10 mouse cellular contexts compared by ENCODE assay signal in the genomic region with DNA sequence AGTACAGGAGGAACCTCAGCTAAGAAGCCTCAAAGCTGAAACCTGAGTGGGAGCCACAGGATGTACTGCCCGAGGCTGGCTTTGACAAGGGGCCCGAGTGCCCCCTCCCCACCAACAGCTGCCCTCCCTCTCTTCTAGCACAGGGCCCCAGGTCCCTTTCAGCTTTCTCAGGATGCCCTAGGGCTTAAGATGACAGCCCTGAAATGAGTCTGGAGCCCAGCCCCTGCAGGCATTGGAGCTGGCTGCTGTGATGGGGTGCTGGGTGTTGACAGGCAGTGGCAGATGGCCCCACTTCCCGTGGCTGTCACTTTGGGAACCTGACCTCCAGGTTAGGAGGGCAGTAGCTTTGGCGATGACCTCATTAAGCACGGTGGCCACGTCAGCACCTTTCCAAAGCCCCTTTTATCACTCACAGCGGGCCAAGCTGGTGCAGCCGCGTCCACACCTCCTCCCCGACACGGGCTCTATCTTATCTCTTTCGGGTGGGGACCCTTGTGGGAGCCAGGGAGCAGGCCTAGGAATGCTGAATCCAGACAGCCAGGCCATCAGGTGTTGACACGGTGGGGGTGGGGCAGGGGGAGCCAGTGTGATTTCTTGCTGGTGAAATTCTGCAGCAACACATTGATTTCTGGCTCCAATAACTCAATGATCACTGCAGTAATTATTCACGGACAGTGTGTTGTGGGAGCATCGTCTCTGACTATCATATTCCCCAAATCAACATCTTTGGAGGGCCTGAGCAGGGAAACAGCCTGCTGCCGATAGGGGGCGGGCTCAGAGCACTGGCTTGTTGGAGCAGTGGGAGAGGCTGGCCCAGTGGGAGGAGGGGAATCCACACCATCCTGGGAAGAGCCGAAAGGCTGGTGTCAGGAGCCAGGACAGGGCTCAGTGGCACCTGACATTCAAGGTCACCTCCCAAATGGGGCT. TPM values are rescaled to one million over a fixed set of nuclear protein-coding genes. Genes with fewer than 3 reads are reported as not detected.
DNase-seq lines count a peak whose midpoint lies in the region; ATAC-seq and TF ChIP-seq lines count a peak whose summit lies in the region.
"Had no signal": no experiment of that assay in that cellular context is flagged by ENCODE, and none has a peak within 500 bp of the region (broad histone marks: within the 10 kb centered on the region; RNA-seq: fewer than 3 reads in every experiment).

No protein-coding gene starts in this region.

- H3K4me3 ChIP-seq in testis, adult 2 months (ENCODE audit: control insufficient read depth, low read depth, low read length): no peak overlapping the region
- no peak overlapping the region for H3K4me3 ChIP-seq in liver, adult 2 months (ENCODE audit: insufficient read depth, low read depth, low read length)
- H3K4me3 ChIP-seq in neural tube, embryonic 12.5 days: no peak overlapping the region
- H3K4me3 ChIP-seq: embryonic facial prominence, embryonic 12.5 days; limb, embryonic 15.5 days had no signal

- TF ChIP-seq POLR2A in testis, adult 2 months (IDR thresholded peaks at IDR 0.05; ENCODE audit: control insufficient read depth, low read depth, low read length): no peak
- no peak for TF ChIP-seq POLR2A in liver, adult 2 months (IDR thresholded peaks at IDR 0.05; ENCODE audit: extremely low read depth, insufficient read depth, low read length)

- H3K27me3 ChIP-seq in testis, adult 2 months (ENCODE audit: control insufficient read depth, insufficient read depth, low read length): no peaks in the 10 kb centered on the region
- H3K27me3 ChIP-seq in liver, adult 2 months (ENCODE audit: control insufficient read depth, insufficient read depth, low read length): no peaks in the 10 kb centered on the region
- H3K27me3 ChIP-seq in neural tube, embryonic 12.5 days (replicated peaks): peaks cover 4% of the 10 kb centered on the region
- H3K27me3 ChIP-seq: embryonic facial prominence, embryonic 12.5 days; limb, embryonic 15.5 days had no signal

- H3K4me1 ChIP-seq in testis, adult 2 months (ENCODE audit: control insufficient read depth, insufficient read depth, low read length): no peaks in the 10 kb centered on the region; the same call in 1 of the 2 replicates
- H3K4me1 ChIP-seq in liver, adult 2 months (ENCODE audit: control insufficient read depth, insufficient read depth, low read length): no peaks in the 10 kb centered on the region
- peaks cover 46% of the 10 kb centered on the region for H3K4me1 ChIP-seq in neural tube, embryonic 12.5 days

- peak; percentile 5; the same call in 1 of the 2 replicates for ATAC-seq in neural tube, embryonic 12.5 days (ENCODE audit: low FRiP score, low read depth)
- no peak for ATAC-seq in activated CD4-positive, CD25-positive, alpha-beta regulatory T cell, adult 4 months

- no peaks in the 10 kb centered on the region for H3K79me2 ChIP-seq in liver, adult 2 months (ENCODE audit: control insufficient read depth, insufficient read depth, low read length)

- 0 out of 2 replicates have a peak, but pooled peaks have one; percentile 15 for TF ChIP-seq CTCF in testis, adult 2 months (IDR thresholded peaks at IDR 0.05; ENCODE audit: control insufficient read depth, insufficient read depth, insufficient replicate concordance, low read depth, low read length)
- peak; percentile 61; the same call in 1 of the 2 replicates for TF ChIP-seq CTCF in liver, adult 2 months (IDR thresholded peaks at IDR 0.05; ENCODE audit: low read depth, low read length)

- H3K9ac ChIP-seq in liver, adult 2 months (ENCODE audit: low read depth, low read length): no peak overlapping the region
- H3K9ac ChIP-seq in neural tube, embryonic 12.5 days: no peak overlapping the region
- H3K9ac ChIP-seq: embryonic facial prominence, embryonic 12.5 days; limb, embryonic 15.5 days had no signal

- no peak overlapping the region for H3K4me2 ChIP-seq in neural tube, embryonic 12.5 days (replicated peaks)
- H3K4me2 ChIP-seq: embryonic facial prominence, embryonic 12.5 days; limb, embryonic 15.5 days had no signal

- H3K27ac ChIP-seq in testis, adult 2 months (ENCODE audit: control insufficient read depth, insufficient read depth, low read depth, low read length): no peak overlapping the region
- no peak overlapping the region for H3K27ac ChIP-seq in liver, adult 2 months (replicated peaks; ENCODE audit: insufficient read depth, low read depth, low read length)
- no peak overlapping the region for H3K27ac ChIP-seq in neural tube, embryonic 12.5 days
- H3K27ac ChIP-seq: embryonic facial prominence, embryonic 12.5 days; limb, embryonic 15.5 days had no signal

- peak; percentile 6 for DNase-seq in cerebellum, adult 11 months
- no peak for DNase-seq in cerebellum, adult 9-11 months
- DNase-seq in testis, postnatal 14 days (ENCODE audit: low spot score): no peak
- DNase-seq in heart, postnatal 36 days: peak; percentile 40 to 47
- no peak for DNase-seq in liver, adult 2 months (ENCODE audit: extremely low read depth, low read depth, low spot score)

- intact Hi-C loops in heart, postnatal 36 days (cut with DNase I): loop anchor here (2.0 kb wide), 1 partner anchor 61 kb away; no protein-coding TSS in a partner anchor

- no peaks in the 10 kb centered on the region for H3K9me3 ChIP-seq in neural tube, embryonic 12.5 days
- H3K9me3 ChIP-seq: embryonic facial prominence, embryonic 12.5 days; limb, embryonic 15.5 days had no signal

- H3K36me3 ChIP-seq in testis, adult 2 months (ENCODE audit: control insufficient read depth, insufficient read depth, low read length): no peaks in the 10 kb centered on the region
- no peaks in the 10 kb centered on the region for H3K36me3 ChIP-seq in liver, adult 2 months (ENCODE audit: control insufficient read depth, insufficient read depth, low read length)
- no peaks in the 10 kb centered on the region for H3K36me3 ChIP-seq in neural tube, embryonic 12.5 days
- H3K36me3 ChIP-seq: embryonic facial prominence, embryonic 12.5 days; limb, embryonic 15.5 days had no signal

- 16% methylated on average over 18 of the region's 18 CpGs for WGBS in liver, adult 2 months
- 29% methylated on average over 18 of the region's 18 CpGs for WGBS in neural tube, embryonic 12.5 days

RNA-seq across cellular contexts. Expression of a gene that starts 57.5 kb away (rescaled TPM):
- 0.34 and 0.57 TPM in 2 replicates for polyA plus RNA-seq in testis, adult 2 months (2012; rRNA removed)
- total RNA-seq in heart, postnatal 36 days (2021): not detected
- not detected in 2 replicates for total RNA-seq in liver, adult 2 months (2014; rRNA removed)
- not detected in 2 replicates for polyA plus RNA-seq in liver, adult 2 months (2012; rRNA removed)
- not detected in 2 replicates for polyA plus RNA-seq in neural tube, embryonic 12.5 days (2016; fragmentation: Nextera tagmentation; extraction: Ambion mirVana)
- polyA plus RNA-seq in activated CD4-positive, CD25-positive, alpha-beta regulatory T cell, adult 4 months (2017; shearing (Covaris generic)): not detected
- polyA plus RNA-seq: embryonic facial prominence, embryonic 12.5 days; limb, embryonic 15.5 days had no signal

Comparison
In these comparisons a context has a peak if more than half of its experiments do, and no peak if none do; other contexts are left out.
1. DNase-seq: peak in cerebellum, adult 11 months (single experiment) and heart, postnatal 36 days (2 of 2); none in cerebellum, adult 9-11 months (single experiment), testis, postnatal 14 days (single experiment) and liver, adult 2 months (single experiment).